Mouse (Mus musculus): ENCODE results near the gene Zfp142.

The Zfp142 gene

DNA sequence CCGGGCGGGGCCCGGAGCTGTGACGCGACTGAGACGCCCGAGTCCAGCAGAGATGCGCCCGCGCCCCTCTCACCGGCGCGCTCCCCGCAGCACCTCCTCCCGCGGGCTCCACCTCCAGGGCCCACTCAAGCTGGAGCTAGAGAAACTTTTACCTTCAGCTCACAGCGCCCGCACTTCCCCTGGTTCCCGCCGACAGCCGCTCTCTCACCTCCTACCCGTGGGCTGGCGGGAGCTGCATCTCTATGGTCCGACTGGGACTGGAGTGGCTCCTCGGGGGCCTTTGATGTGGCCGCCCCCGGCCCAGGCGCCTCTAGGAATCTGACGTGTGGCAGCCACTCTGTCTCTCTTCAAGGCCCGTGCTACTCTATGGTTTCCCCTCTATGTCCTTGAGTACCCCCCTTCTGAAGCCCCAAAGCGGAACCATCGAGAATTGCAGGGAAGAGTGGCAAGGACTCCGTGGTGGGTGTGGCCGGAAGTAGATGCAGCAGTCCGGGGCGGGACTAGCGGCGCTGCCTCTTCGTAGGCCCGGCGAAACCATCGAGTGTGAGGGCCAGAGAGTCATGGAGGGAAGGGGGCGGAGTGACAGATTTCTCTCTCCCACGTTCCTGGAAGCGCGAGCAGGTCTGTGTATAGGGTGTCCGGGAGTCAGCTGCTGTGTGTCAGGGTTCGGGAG, at the start of gene Zfp142, which contains the start of gene Bcs1l:
Zfp142 (minus strand) TSS at position 474 of the 673 bp plus-strand sequence.
Bcs1l (plus strand) TSS at position 517 of the 673 bp plus-strand sequence.
- DNase-seq (ENCODE audit: low read depth, low spot score): peak; percentile 100

DNA sequence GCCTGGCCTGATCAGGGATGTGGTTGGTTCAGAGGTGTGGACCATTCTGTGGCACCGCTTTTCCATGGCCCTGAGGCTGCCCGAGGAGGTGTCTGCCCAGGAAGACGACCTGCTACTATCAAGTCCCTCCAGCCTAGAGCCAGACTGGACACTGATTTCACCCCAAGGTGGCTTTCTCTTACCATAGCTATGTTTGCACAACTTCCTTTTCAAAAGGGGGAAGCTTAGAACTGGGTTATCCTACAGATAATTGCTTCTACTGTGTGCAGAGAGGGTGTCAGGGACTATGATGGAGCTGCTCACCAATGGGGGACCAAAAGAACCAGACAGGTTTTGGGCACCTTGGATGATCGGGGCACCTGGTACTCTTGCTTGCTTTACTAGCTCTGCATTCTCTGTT, 44.7 kb upstream of the Zfp142 start:
- no peak for DNase-seq (ENCODE audit: low read depth, low spot score)

DNA sequence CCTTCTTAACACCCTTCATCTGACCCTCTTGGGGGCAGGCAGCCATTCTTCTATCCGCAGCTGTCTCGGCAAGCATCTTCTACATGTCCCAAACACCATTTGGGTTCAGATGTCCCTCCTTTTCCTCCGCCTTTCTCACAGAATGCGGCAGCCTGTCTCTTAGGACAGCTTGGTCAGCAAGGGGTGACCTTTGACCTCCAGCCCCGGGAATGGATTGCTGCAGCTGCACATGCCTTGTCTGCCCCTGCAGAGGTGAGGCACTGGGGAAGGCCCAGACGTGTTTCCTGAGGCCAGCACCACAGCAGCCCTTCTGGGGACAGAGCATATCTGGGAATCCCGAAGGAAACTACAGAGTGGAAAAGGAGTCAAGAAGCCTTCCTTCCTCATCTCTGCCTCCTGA, 40.0 kb upstream of the Zfp142 start:
- no peak for DNase-seq (ENCODE audit: low read depth, low spot score)

DNA sequence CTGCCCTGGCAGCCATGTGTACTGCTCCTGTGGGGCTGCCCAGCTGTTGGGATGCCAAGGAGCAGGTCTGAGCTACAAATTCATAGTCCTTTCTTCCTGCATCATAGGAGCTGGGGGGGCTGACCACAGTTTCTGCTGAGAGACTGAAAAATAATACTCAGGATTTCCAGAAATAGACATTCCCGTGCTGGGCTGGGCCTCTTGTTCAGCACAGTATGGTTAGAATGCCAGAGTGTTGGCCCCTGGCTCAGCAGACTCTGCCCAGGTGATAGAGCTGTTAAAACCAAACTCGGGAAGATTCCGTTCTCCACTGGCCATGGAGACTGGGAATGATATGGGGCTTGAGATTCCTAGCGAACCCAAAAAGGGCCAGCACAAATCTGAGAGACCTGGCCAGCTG, 38.0 kb upstream of the Zfp142 start:
- no peak for DNase-seq (ENCODE audit: low read depth, low spot score)

DNA sequence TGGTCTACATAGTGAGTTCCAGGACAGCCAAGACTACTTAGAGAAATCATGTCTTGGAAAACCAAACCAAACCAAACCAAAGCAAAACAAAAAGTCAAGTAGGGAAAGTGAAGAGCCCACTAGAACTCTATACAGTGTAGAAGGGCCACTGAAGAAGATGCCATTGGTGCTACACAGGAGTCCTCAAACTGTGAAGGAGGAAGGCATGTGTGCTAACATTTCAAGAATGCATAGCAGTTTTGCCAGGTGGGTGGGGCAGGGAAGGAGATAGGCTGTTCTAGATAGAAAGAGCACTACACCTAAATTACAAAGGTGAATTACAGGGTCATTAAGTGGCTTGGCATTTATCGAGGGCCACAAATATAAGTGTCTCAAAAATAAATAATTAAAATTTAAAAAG, 36.1 kb upstream of the Zfp142 start:
- DNase-seq (ENCODE audit: low read depth, low spot score): no peak

DNA sequence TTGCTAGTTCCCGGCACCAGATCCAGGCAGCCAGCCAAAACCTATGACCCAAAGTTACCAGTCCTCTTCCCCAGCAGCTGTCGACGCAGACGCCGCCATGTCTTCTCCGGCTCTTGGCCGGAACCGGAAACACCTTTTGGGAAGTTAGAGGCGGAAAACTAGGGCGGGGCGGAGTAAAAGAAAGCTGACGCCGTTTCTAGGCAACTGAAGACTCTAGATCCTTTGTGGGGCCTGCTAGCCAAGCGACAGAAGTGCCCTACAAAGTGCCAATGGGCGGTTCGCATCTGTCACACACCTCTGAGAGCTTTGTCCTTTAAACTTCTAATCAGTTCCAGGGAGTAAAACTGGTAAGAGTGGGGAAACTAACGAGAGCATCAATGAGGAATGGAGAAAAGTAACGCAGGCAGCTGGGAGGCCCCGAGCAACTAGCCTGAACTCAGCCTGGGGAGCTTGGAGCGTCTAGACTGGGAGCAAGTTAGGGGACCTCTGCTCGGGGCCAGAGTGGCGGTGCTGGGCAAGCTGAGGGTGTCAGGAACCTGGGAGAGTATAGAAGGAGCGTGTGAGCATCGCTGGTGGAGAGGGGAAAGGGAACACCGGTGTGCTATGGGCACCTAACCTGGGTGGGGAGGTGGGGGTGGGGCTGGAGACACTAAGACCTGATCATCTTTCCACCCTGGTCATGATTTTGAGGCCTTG, 13.4 kb upstream of the Zfp142 start, which contains the start of the genes Rnf25 and Stk36:
Rnf25 (minus strand) TSS at position 131 of the 696 bp plus-strand sequence.
Stk36 (plus strand) TSS at position 179 of the 696 bp plus-strand sequence.
- peak; percentile 79 for DNase-seq (ENCODE audit: low read depth, low spot score)

DNA sequence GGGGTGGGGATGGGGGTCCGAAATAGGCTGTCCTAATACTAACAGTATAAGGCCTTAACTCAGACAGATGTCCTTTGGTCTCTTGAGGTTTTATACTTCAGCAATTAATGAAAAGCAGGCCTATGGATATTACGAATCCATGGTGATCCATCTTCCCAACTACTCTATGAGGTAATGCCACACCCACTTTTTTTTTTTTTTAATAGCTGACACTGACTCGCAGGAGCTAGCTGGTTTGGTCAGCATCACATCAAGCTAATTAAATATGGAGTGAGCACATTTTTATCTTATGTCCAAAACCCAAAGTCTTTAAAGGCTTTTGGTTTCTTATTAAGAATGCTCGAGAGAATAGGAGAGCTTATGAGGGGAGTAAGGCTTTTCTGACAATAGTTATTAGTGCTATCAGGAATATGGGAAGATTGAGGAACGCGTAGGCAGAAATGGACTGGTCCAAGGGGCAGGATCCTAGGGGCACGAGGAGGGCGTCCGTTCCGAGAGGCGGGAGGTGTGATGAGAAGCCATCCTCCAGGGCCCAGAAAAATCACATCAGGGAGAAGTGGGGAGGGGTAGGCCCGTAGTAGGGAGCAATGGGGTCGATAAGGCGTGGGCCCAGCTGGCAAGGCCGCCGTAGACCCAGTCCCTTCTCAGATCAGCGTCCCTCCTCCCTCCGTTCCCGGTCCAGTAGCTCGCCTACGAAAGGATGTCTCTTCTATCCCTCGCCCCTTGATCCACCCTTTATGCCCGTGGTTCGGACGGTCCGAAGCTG, 12.6 kb upstream of the Zfp142 start:
- no peak for DNase-seq (ENCODE audit: low read depth, low spot score)

DNA sequence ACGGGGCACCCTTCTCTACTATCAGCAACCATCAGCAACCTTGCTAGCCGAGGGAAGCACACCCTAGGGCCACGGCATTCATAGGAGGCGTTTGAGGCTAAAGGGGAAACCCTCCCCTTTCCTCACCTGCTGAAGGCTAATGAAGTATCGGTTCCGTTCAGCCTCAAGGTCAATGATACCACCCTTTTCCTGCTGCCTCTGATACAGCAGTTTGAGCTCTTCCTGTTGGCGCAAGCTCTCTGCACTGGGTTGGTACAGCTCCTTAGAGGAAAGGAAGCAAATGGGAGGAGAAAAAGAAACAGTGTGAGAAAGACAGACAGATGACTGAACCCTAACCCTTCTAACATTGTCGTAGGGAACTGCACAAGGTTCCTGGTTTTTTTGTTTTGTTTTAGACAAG, 6.4 kb upstream of the Zfp142 start:
- DNase-seq (ENCODE audit: low read depth, low spot score): no peak

DNA sequence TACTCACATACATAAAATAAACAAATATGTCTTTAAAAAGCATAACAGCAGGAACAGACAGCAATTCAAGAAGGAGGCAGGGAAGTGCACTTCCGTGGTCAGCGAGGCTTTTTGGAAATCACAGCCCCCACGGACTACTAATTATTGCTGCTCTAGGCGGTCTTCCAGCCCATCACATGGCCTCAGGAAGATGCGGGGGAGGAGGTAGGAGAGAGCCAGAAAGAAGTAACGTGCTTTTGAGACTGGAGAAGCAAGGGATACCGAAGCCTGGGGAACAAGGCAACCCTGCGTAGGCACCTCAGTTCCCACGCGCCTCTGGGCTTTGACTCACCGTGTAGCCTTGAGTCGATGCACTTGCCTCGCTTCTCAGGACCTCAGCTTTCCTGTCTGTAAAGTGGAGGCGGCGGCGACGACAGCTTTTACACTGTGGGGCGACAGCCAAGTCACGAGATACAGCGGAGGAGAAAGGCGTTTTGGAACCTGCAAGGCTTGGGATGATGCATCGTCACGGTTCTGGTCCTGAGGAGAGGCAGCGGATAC, 743 bp downstream of the Zfp142 start:
- no peak for DNase-seq (ENCODE audit: low read depth, low spot score)

DNA sequence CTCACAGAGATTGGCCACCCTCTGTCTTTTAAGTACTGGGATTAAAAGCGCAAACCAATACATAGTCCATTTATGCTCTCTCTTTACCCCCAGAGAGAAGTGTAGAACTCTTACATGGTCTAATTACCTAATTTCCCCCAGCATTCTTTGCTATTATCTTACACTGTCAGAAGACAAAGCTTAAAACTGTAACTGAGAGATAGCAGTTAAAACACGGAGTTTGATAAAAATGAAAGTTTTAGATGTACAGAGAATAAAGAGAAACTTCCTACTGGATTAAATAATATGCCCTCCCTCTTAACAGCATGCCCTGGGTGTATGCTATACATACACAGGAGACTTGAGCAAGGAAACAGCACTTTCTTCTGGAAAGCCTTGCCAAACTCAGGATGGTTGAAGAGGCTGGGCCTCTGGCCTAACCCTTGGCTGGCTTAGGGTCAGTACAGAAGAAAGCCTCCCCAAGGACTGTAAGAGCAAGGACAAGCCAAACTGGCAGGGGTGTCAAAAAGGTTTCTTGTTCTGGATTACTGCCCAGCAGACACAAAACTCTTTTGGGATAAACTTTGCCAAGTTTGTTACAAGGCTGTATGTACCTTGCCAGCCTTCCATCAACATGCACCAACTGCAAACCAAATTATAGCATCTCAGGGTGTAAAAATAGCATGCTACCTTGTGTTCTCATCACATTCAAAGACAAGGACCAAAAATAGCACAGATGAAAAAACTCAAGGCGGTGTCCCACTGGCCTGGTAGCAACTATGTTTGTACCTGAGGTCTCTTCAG, 3.2 kb downstream of the Zfp142 start:
- no peak for DNase-seq (ENCODE audit: low read depth, low spot score)

DNA sequence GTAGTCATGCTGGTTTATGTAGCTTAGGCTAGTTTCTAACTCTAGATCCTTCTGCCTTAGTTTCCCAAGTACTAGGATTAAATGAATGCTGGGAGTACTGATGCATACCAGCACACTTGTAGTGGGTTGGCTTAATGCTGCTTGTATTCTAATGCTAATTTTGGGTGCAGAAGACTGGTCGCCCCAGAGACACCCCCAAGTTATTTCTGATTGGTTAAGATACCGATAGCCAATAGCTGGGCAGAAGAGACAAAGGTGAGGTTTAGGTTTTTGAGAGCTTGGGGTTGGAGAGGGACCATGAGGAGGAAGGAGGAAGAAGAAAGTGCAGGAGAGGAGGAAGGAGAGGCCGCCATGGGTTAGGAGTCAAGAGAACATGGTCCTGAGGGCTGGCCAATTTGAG, 5.4 kb downstream of the Zfp142 start:
- DNase-seq (ENCODE audit: low read depth, low spot score): no peak

DNA sequence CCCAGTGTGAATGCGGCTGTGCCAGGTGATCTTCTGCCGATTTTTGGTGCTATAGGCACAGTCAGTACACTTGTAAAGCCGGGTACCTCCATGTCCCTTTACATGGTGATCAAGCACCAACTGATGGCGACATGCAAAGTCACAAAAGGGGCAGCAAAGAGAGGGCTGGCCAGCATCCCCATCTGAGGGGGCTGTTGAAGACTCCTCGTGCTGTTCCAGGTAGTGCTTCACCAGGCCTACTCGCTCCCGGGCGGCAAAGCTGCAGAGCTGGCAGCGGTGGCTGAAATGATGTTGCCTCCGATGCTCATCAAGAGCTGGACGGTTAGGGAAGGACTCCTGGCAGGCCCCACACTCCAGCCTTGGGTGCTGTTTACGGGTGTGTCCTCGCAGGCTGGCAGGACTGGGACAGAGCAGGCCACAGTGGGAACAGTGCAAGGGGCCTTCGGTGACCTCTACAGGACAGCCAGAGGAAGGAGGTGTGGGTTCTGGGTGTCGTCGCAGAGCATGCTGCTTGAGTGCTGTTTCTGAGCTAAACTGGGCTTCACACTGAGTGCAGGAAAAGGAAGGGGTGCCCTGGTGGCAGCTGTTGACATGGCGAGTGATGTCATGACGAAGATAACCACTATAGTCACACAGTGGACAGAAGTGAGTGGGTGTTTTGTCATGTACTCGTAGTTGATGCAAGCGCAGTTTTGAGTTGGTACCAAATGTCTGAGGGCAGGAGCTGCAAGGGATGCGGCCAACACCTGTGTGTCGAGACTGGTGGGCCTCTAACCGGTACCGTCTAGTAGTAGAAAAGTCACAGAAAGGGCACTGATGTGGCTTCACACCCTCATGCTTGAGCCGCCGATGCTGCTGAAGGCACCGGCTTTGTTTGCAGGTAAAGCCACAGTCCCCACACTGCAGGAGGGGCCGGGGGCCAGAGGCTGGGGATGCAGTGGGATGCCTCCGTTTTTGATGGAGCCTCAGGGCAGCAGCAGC, 18.0 kb downstream of the Zfp142 start:
- no peak for DNase-seq (ENCODE audit: low read depth, low spot score)

DNA sequence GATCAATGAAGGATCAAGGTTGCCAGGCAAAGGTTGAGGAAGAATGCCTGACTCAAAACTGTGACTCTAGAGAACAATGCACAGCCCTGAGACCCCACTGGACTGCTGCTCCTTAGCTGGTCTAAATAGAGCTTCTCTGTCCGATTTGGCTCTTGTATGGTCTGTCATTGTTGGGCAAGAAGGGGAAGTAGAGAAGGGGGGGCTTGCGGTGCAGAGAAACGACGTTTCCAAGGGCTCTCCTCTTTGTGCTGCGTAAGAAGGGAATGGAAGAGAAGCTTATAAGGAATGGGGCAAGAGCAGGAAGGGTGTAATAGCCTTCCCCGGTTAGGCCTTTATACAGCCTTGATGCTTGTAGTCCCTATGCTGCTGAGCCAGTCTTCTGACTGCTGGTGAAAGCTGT, 22.2 kb downstream of the Zfp142 start:
- no peak for DNase-seq (ENCODE audit: low read depth, low spot score)

DNA sequence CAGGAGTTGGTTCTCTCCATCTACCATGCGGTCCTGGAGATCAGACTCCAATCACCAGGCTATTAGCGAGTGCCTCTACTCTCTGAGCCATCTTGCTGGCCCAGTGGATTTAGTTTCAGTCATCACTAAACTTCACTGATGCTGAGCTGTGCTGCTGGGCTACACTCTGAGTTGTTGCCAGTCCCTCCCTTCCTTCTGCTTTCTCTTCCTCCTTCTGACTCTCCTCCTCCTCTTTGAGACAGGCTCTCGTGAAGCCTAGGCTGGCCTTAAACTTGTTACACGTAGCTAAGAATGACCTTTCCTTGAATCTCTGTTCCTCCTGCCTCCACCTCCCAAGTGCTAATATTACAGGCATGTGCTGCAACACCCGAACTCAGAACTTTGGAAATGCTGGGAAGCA, 29.0 kb downstream of the Zfp142 start:
- DNase-seq (ENCODE audit: low read depth, low spot score): no peak

DNA sequence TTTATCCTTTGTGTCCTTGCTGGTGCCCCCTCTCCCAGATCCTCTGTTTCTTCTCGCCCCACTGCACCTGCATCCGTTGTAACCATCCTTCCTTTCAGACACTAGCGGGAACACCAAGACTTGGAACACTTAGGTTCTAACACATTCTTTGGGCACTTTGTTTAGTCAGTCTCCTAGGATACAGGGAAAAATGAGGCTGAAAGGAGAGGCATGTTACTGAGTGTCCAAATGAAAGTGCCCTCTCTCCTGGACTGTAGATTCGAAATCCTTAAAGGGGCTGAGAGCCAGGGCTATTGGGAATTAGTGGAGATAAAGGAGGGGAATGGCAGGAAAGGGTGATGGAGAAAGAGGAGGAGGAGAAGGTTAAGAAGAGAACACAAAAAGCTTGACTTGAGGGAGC, 43.9 kb downstream of the Zfp142 start, which contains the start of gene Usp37:
Usp37 (minus strand) TSS at position 101 of the 400 bp plus-strand sequence.
- DNase-seq (ENCODE audit: low read depth, low spot score): no peak

DNA sequence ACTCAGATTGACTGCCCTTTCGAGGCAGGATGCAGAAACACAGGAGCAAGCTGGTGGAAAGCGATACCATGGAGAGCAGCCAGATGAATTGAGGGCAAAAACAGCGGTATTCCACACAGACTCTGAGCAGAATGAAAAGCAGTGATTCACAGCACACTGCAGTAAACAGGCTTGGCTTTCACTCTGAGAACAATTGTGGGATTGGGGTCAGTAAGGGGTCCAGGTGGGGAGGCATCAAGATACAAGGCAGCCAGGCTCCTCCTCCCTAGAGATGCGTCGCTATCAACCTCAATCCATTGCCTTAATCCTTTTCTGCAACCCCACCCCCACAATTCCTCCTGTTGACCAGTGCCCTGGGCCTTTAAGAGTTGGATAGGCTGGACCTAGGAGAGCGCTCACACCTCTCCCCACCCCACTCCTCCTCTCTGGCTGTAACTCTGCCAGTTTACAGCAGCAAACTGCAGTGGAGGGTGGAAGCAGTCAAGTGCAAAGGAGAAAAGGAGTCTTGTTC, 45.5 kb downstream of the Zfp142 start, which contains the start of gene Plcd4:
Plcd4 (plus strand) TSS at position 438 of the 511 bp plus-strand sequence.
- DNase-seq (ENCODE audit: low read depth, low spot score): no peak

DNA sequence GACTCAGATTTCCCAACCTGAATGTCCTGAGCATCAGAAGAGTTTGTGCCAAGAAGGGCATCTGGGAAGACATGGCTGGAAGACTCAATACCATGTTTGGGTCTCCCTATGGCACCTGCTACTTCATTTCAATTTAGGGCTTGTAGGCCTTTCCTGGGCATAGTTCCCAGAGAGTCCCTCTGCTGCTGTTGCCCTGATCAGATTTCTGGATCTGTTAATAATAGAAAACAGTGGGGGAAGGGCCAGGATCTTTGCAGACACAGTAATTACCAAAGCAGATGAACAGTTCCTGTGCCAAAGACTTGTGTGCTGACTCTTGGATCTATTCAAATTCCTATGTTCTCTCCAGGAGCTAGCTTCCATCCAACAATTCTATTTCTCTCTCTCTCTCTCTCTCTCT, 49.4 kb downstream of the Zfp142 start:
- no peak for DNase-seq (ENCODE audit: low read depth, low spot score)

DNA sequence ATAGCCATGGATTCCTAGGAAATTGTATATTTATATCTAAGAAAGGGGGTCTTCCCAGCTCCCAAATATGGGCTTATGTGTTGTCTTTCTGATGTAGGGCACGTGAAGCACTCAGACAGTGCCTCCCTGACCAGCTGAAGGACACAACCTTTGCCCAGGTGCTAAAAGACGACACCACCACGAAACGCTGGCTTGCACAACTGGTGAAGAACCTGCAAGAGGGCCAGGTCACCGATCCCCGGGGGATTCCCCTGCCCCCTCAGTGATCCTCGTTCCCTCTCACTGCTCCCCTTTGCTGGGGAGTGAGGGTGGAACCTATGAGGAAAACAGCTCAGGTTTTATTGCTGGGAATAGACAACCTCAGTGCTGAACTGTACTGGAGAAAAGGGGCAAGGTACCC, 59.5 kb downstream of the Zfp142 start:
- DNase-seq (ENCODE audit: low read depth, low spot score): no peak

DNA sequence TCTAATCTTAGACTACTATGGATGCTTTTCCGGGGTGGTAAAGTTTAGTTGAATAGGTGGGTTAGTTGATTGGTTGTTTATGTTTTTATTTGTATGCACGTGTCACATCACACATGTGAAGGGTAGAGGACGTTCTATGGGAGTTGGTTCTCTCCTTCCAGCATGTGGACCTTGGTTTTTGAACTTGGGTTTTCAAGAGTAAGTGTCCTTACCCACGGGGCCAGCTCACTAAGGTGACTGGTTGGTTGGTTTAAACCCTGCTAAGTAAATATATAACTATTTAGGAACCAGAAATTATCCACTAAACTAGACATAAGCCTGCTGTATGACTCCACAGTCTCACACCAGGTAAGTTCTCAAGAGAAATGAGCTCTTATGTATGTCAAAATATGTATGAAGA, 63.3 kb downstream of the Zfp142 start:
- DNase-seq (ENCODE audit: low read depth, low spot score): no peak

DNA sequence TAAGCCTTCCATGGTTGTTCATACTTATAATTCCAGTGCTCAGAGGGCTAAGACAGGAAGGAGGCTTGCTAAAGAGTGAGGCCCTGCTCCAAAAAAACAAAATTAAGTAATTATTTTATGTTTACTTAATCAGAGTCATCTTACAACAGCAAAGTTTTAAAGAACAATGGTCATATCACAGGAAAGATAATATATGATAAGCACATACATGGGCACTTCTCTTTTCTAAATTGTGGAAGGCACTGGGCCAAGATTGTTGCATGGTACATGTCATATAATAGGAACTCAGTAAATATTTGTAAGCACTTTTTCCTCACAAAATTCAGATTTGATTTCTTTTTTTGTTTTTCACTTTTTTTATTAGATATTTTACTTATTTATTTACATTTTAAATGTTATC, 68.2 kb downstream of the Zfp142 start:
- no peak for DNase-seq (ENCODE audit: low read depth, low spot score)

Measured in retina, adult 2 months (tissue).